Mouse (Mus musculus) urinary bladder, postnatal 4 days (tissue): Measurements from ENCODE around the gene 4931414P19Rik.

Experiments
- DNase-seq, 2 experiments: peaks; one replicate each; pipeline ENCODE4 v3.0.0; 2021 to 2022; ENCODE audit warnings: low spot score in 2 of 2

The 4931414P19Rik gene

GRCm38 (mm10) chr14:54544703-54545102 lies 61.1 kb downstream of the 4931414P19Rik start:
- no peak for DNase-seq

GRCm38 (mm10) chr14:54540771-54541170 lies 65.0 kb downstream of the 4931414P19Rik start:
- no peak for DNase-seq

- DNase-seq = no peak
These were observed 67.2 kb downstream of the 4931414P19Rik start for GRCm38 (mm10) chr14:54538580-54538979.
